Mouse (Mus musculus) spleen, postnatal 10 days (tissue): ENCODE data around the gene Cfap20.
"Not testable (repeated sequence)": the region's sequence is repeated elsewhere in the genome, so short reads cannot be mapped to it uniquely, and the experiment has no call there.

Experiments
- DNase-seq, 2 experiments: peaks; one replicate each; pipeline ENCODE4 v3.0.0; 2021 to 2022; ENCODE audit warnings: low spot score in 2 of 2

The Cfap20 gene

GRCm38 (mm10) chr8:95422193-95422810 lies 12.4 kb downstream of the Cfap20 start:
- no peak for DNase-seq

- DNase-seq: no peak
Observed at GRCm38 (mm10) chr8:95411309-95411972, 23.2 kb downstream of the Cfap20 start.

GRCm38 (mm10) chr8:95409518-95409917 lies 25.2 kb downstream of the Cfap20 start:
- no peak for DNase-seq

GRCm38 (mm10) chr8:95401091-95401490 lies 33.6 kb downstream of the Cfap20 start:
- DNase-seq: no peak

GRCm38 (mm10) chr8:95399131-95399530 lies 35.5 kb downstream of the Cfap20 start:
- no peak for DNase-seq

- DNase-seq: no peak
Observed at GRCm38 (mm10) chr8:95397201-95397600, 37.5 kb downstream of the Cfap20 start.

- no peak for DNase-seq
Observed at GRCm38 (mm10) chr8:95396752-95397151, 37.9 kb downstream of the Cfap20 start.

GRCm38 (mm10) chr8:95395186-95395918 lies 39.3 kb downstream of the Cfap20 start:
- DNase-seq: no peak

GRCm38 (mm10) chr8:95392604-95393003 lies 42.1 kb downstream of the Cfap20 start:
- DNase-seq: no peak

- no peak for DNase-seq
Observed at GRCm38 (mm10) chr8:95391101-95391500, 43.6 kb downstream of the Cfap20 start.

- DNase-seq: no peak
Observed at GRCm38 (mm10) chr8:95390312-95390711, 44.4 kb downstream of the Cfap20 start.

- DNase-seq: no peak
Observed at GRCm38 (mm10) chr8:95387936-95388335, 46.7 kb downstream of the Cfap20 start.

GRCm38 (mm10) chr8:95387221-95387620 lies 47.4 kb downstream of the Cfap20 start:
- no peak for DNase-seq

GRCm38 (mm10) chr8:95386037-95386436 lies 48.6 kb downstream of the Cfap20 start:
- no peak for DNase-seq

- DNase-seq: no peak
Observed at GRCm38 (mm10) chr8:95384501-95384900, 50.2 kb downstream of the Cfap20 start.

- DNase-seq: no peak
Observed at GRCm38 (mm10) chr8:95381595-95381994, 53.1 kb downstream of the Cfap20 start.

GRCm38 (mm10) chr8:95380953-95381352 lies 53.7 kb downstream of the Cfap20 start:
- DNase-seq: no peak

- DNase-seq: not testable (repeated sequence)
Observed at GRCm38 (mm10) chr8:95378928-95379327, 55.7 kb downstream of the Cfap20 start.

- DNase-seq: no peak
Observed at GRCm38 (mm10) chr8:95377863-95378291, 56.8 kb downstream of the Cfap20 start.

- DNase-seq: no peak
Observed at GRCm38 (mm10) chr8:95377101-95377500, 57.6 kb downstream of the Cfap20 start.

- no peak for DNase-seq
Observed at GRCm38 (mm10) chr8:95376309-95376999, 58.2 kb downstream of the Cfap20 start.

GRCm38 (mm10) chr8:95375374-95375930 lies 59.2 kb downstream of the Cfap20 start:
- no peak for DNase-seq
